Mouse (Mus musculus) olfactory bulb, adult 2 months (tissue): ENCODE data around the gene Tirap.

Source experiments
- CTCF ChIP-seq: fragments of 200-500 bp; IDR thresholded peaks from 2 replicates; pipeline ENCODE4 v1.5.1; 2012; ENCODE audit warnings: low read depth, mild to moderate bottlenecking, low read length, moderate library complexity; ENCODE audit not compliant: insufficient read depth
- POLR2A ChIP-seq: fragments of 200-500 bp; IDR thresholded peaks from 2 replicates; pipeline ENCODE4 v1.6.1; 2012; ENCODE audit warnings: mild to moderate bottlenecking, low read depth, low read length, moderate library complexity; ENCODE audit not compliant: insufficient read depth

DNA sequence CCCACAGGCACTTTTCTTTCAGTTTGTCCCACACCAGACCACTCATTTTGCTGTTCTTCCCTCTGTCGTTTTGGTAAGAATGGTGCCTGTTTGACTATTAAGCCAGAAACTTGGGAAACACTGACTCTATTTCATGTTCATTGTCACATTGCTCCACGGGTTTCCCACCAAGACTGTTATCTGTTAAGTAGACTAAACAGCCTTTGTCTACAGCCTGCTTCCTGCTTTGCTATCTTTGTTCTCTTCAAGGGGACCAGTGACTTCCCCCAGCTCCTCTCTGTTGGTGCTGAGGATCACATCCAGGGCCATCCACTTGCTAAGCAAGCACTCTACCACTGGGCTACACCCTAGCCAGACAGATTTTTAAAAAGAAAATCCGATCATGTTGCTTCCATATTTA is 3.4 kb upstream of the Tirap start:
- TF ChIP-seq POLR2A (no peak), CTCF (no peak)
